9 mouse cellular contexts compared by ENCODE assay signal in genomic region chr17:56405856-56406840, GRCm38 (mm10).
DNase-seq lines count a peak whose midpoint lies in the region; ATAC-seq and TF ChIP-seq lines count a peak whose summit lies in the region.
"Had no signal": no experiment of that assay in that cellular context is flagged by ENCODE, and none has a peak within 500 bp of the region (broad histone marks: within the 10 kb centered on the region; RNA-seq: fewer than 3 reads in every experiment).

No protein-coding gene starts in this region.

- TF ChIP-seq CTCF in lung, embryonic 14.5 days (IDR thresholded peaks at IDR 0.05; ENCODE audit: low read depth): no peak

- no peak overlapping the region for H3K4me3 ChIP-seq in lung, embryonic 14.5 days (ENCODE audit: low read depth, low read length)
- no peak overlapping the region for H3K4me3 ChIP-seq in hindbrain, embryonic 15.5 days
- no peak overlapping the region for H3K4me3 ChIP-seq in midbrain, embryonic 15.5 days

- no peaks in the 10 kb centered on the region for H3K27me3 ChIP-seq in lung, embryonic 14.5 days (ENCODE audit: insufficient read depth, low read length)
- H3K27me3 ChIP-seq in hindbrain, embryonic 15.5 days: no peaks in the 10 kb centered on the region
- H3K27me3 ChIP-seq in midbrain, embryonic 15.5 days (replicated peaks): no peaks in the 10 kb centered on the region

- H3K4me1 ChIP-seq in lung, embryonic 14.5 days (ENCODE audit: insufficient read depth): 0 out of 2 replicates have a peak, but pooled peaks cover 4% of the 10 kb centered on the region
- peaks cover 40% of the 10 kb centered on the region for H3K4me1 ChIP-seq in hindbrain, embryonic 15.5 days (replicated peaks)
- H3K4me1 ChIP-seq in midbrain, embryonic 15.5 days: peaks cover 40% of the 10 kb centered on the region

- ATAC-seq in lung, embryonic 14.5 days (ENCODE audit: insufficient read depth): no peak
- ATAC-seq in hindbrain, embryonic 15.5 days (ENCODE audit: low FRiP score, low read depth): no peak
- ATAC-seq in midbrain, embryonic 15.5 days (replicated peaks): no peak

- H3K4me2 ChIP-seq in lung, embryonic 14.5 days: no peak overlapping the region
- no peak overlapping the region for H3K4me2 ChIP-seq in hindbrain, embryonic 15.5 days
- H3K4me2 ChIP-seq in midbrain, embryonic 15.5 days: no peak overlapping the region

- DNase-seq in adrenal gland, postnatal 10 days: peak; percentile 45
- no peak for DNase-seq in adrenal gland, postnatal 4 days (ENCODE audit: low spot score in 2 of 2)
- peak; percentile 39 for DNase-seq in lung, embryonic 14.5 days
- DNase-seq in lung, postnatal 25 days (ENCODE audit: low spot score): no peak
- no peak for DNase-seq in gastrocnemius, adult 8-10 months (ENCODE audit: low spot score in 2 of 2)
- no peak for DNase-seq in urinary bladder, postnatal 4 days (ENCODE audit: low spot score in 2 of 2)
- DNase-seq: thymus, postnatal 36 days had no signal

- no peaks in the 10 kb centered on the region for H3K9me3 ChIP-seq in lung, embryonic 14.5 days (ENCODE audit: low read depth, low read length)
- no peaks in the 10 kb centered on the region for H3K9me3 ChIP-seq in hindbrain, embryonic 15.5 days
- no peaks in the 10 kb centered on the region for H3K9me3 ChIP-seq in midbrain, embryonic 15.5 days

- H3K27ac ChIP-seq in lung, embryonic 14.5 days (ENCODE audit: low read depth): no peak overlapping the region
- H3K27ac ChIP-seq in hindbrain, embryonic 15.5 days (replicated peaks): peak overlapping the region; percentile 73
- H3K27ac ChIP-seq in midbrain, embryonic 15.5 days: peak overlapping the region; percentile 74

- 71% methylated on average over 14 of the region's 14 CpGs for WGBS in lung, embryonic 14.5 days
- WGBS in hindbrain, embryonic 15.5 days: 77% methylated on average over 14 of the region's 14 CpGs
- 80% methylated on average over 14 of the region's 14 CpGs for WGBS in midbrain, embryonic 15.5 days

- H3K9ac ChIP-seq in lung, embryonic 14.5 days: no peak overlapping the region
- no peak overlapping the region for H3K9ac ChIP-seq in hindbrain, embryonic 15.5 days
- no peak overlapping the region for H3K9ac ChIP-seq in midbrain, embryonic 15.5 days

- peaks cover 47% of the 10 kb centered on the region for H3K36me3 ChIP-seq in lung, embryonic 14.5 days (ENCODE audit: insufficient read depth)
- H3K36me3 ChIP-seq in hindbrain, embryonic 15.5 days: peaks cover 29% of the 10 kb centered on the region
- H3K36me3 ChIP-seq in midbrain, embryonic 15.5 days (replicated peaks): peaks cover 25% of the 10 kb centered on the region; the same call in 1 of the 2 replicates

Comparison
In these comparisons a context has a peak if more than half of its experiments do, and no peak if none do; other contexts are left out.
1. DNase-seq: peak in adrenal gland, postnatal 10 days (single experiment) and lung, embryonic 14.5 days (single experiment); none in adrenal gland, postnatal 4 days (0 of 2), lung, postnatal 25 days (single experiment), gastrocnemius, adult 8-10 months (0 of 2) and urinary bladder, postnatal 4 days (0 of 2).